Mouse (Mus musculus): ENCODE measurements around the gene Ifitm7.
"Not testable (repeated sequence)": the region's sequence is repeated elsewhere in the genome, so short reads cannot be mapped to it uniquely, and the experiment has no call there.

- TF ChIP-seq POLR2A (IDR thresholded peaks at IDR 0.05; ENCODE audit: extremely low read depth, insufficient read depth, low read length); CTCF (IDR thresholded peaks at IDR 0.05; ENCODE audit: low read depth, low read length): not testable (repeated sequence)
These were observed 9.7 kb downstream of the Ifitm7 start for GRCm38 (mm10) chr16:13977026-13977425.
